Mouse (Mus musculus): ENCODE data around the gene Cercam.

DNA sequence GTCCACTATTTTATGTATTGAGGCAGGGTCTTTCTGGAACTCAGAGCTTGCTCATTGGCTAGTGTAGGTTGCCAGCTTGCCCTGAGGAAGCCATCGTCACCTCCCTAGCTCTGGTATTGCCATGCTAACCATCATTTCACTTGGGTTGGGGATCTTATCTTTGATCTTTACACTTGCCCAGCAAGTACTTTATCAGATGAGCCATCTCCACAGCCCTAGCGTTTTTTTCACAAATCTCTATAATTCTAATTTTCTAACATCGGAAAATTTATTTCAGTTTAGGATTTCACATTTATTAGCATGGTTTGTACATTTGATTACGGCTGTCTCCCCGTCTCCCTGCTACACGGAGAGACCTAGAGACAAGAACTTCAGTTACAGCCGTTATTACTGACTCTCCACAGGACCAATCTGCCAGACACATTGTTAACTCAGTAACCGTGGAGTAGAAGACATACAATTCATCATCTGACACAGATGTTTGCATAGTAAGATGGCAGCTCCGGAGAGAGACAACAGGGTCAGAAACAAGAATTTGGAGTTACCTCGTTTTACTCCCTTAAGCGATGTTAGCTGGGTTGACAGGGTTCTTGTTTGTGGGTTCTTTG, 42.5 kb upstream of the Cercam start:
- TF ChIP-seq CTCF (IDR thresholded peaks at IDR 0.05; ENCODE audit: insufficient read depth, low read length): no peak
- no peak for TF ChIP-seq POLR2A (IDR thresholded peaks at IDR 0.05; ENCODE audit: borderline replicate concordance, extremely low read depth, low read depth, low read length)

Data from lung, adult 2 months (tissue).